Mouse (Mus musculus) frontal cortex, postnatal 14 days (tissue): Measurements from ENCODE around the gene Olfr641.

Experiments used
- DNase-seq, 2 experiments: peaks; one replicate each; pipeline ENCODE4 v3.0.0; 2022; ENCODE audit warnings: low spot score in 2 of 2

The Olfr641 gene

GRCm38 (mm10) chr7:104035145-104035544, at the start of gene Olfr641:
Gene Olfr641 (plus strand): TSS chr7:104035445.
- no peak for DNase-seq

DNA sequence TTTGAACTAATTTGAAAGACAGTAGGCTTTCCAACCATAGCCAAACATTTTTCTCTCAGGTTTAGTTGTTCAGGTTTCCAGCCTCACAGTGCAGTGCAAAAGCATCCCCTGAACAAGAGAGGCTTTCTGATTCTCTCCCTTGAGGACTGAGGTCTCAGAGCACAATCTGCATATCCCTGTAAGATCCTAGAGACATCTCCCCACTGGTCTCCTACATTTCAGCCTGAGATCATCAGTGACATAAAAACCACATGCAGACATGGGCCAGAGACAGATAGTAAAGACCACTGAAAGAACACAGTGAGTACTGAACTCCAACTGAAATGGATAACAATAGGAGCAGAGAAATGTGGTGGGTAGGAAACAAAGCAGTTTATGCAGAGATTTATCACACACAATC, 36.8 kb upstream of the Olfr641 start, which contains the start of gene Olfr638:
Olfr638 (plus strand) TSS at position 301 of the 400 bp plus-strand sequence.
- no peak for DNase-seq

DNA sequence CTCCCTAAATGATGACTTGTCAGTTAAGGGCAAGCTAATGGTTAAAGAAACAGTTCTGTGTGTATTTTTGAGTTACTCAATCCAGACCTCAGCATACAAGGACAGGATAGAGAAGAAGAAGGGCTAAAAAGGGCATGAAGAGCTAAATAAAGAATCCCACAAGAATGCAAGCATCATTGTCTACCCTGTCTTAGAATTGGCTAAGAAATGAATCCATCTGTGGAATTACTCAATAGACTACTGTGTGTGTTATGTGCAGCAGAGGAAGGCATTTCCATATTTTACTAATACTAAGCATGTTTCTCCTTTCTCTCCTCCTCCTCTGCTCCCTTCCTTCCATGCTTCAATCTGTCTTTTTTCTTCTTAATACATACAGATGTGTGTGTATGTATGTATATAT, 36.1 kb upstream of the Olfr641 start:
- DNase-seq, result no peak

- DNase-seq, result no peak
Observed at GRCm38 (mm10) chr7:104017203-104017602, 18.0 kb upstream of the Olfr641 start, which contains the start of gene Olfr639. Gene Olfr639 (minus strand): TSS chr7:104017303.

DNA sequence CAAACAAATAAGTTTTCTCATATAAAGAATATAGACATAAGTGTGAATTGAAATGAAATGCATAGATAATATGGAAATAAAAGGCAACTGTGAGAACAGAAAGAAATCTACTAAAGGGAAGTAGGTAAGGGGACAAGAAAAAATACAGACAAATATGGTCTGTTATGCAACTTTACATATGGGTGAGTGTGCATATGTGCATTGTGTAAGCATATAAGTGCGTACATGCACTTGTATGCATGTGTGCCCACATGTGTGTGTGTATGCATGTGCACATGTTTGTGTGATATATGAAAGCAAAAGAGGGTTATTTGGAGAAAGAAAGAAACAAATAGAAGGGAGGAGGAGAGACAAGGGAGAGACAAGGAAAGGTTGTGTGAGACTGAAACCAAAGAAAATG, 16.3 kb upstream of the Olfr641 start:
- no peak for DNase-seq

GRCm38 (mm10) chr7:104021651-104022050, 13.6 kb upstream of the Olfr641 start:
- DNase-seq, result no peak

DNA sequence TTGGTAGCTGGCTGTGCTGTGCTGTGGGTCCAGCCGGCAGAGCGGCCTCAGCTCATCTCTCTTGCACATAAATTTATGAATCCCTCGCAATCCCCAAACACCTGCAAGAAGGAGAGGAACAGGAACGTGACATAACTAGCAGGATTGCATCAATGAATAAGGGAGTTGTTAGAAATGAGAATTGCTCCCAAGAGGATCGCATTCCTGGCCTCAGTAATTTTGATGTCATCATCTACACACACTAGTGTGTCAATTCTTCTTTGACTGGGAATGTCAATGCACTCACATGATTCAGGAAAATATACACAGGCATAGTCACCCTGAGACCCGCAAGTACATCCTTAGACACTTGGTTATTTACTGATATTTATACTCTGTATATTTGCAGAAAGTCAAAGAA, 9.8 kb upstream of the Olfr641 start, which contains the start of gene Olfr640:
Olfr640 (minus strand) TSS at position 101 of the 400 bp plus-strand sequence.
- DNase-seq, result no peak

DNA sequence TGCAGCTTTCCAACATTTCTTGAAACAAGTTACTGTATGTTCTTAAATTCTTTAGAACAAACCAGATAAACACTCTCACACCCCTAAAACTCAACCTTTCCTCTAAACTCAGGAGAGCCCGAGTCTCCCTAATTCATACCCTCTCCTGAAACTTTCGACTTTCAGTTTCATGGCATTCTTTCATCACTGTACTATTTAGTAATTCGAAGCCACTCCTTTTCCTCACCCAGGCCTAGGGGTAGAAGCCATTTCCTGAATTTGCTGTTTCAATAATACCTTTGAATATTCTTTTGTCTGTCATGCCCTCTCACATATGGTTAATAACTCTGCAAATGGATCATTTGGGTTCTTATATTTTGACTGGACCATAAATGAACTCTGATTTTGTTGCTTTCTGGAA, 8.3 kb upstream of the Olfr641 start:
- no peak for DNase-seq

DNA sequence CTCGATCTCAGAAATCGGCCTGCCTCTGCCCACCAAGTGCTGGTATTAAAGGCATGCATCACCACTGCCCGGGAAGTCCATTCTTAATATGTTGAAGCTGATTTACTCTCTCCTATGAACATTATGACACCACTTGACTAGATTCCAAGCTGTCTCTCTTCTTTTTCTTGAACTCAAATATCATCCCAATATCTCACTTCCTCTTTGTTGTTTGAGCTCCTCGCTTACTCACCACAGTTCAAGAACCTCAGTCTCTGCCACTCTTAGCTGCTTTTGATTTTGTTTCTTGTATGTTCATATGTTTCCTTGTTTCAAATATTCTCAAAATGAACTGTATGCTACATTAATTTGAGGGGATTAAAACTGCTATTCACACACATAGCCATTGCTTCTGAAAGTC, 15.5 kb downstream of the Olfr641 start:
- no peak for DNase-seq

- no peak for DNase-seq
Observed at GRCm38 (mm10) chr7:104052566-104052965, 17.3 kb downstream of the Olfr641 start, which contains the start of gene Olfr642. Gene Olfr642 (minus strand): TSS chr7:104052666.

GRCm38 (mm10) chr7:104059215-104059614, 24.0 kb downstream of the Olfr641 start:
- DNase-seq, result no peak

GRCm38 (mm10) chr7:104061345-104061744, 26.1 kb downstream of the Olfr641 start, which contains the start of gene 4930516K23Rik:
Gene 4930516K23Rik (minus strand): TSS chr7:104061445.
- DNase-seq, result no peak

GRCm38 (mm10) chr7:104071769-104072168, 36.5 kb downstream of the Olfr641 start, which contains the start of gene Olfr644:
Gene Olfr644 (minus strand): TSS chr7:104071869.
- no peak for DNase-seq

- DNase-seq, result no peak
Observed at GRCm38 (mm10) chr7:104085365-104085764, 50.1 kb downstream of the Olfr641 start, which contains the start of gene Olfr645. Gene Olfr645 (minus strand): TSS chr7:104085465.
